Mouse (Mus musculus) ovary, postnatal 36 days (tissue): ENCODE measurements around the gene Oas1f.
"Not testable (repeated sequence)": the region's sequence is repeated elsewhere in the genome, so short reads cannot be mapped to it uniquely, and the experiment has no call there.

ENCODE experiments used
- DNase-seq: peaks from one replicate; pipeline ENCODE4 v3.0.0; 2022; ENCODE audit warnings: low spot score, mixed read lengths

The Oas1f gene

DNA sequence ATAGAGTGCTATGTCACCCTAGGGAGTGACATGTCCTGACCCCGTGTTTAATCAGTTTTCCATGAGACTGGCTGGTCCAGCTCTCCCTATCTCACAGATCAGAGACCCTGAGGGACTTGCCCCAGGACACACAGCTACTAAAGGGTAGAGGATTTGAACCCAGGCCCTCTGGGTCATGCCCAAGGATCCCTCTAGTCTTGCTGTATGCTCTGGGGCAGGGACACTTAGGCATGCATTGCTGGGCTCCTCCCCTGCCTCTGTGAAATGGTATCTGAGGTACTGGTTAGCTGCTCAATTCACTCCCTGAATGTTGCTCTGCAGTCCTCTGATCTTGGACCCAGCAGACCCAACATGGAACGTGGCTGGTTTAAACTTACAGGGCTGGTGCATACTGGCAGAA is 24.3 kb downstream of the Oas1f start:
- DNase-seq, result no peak

DNA sequence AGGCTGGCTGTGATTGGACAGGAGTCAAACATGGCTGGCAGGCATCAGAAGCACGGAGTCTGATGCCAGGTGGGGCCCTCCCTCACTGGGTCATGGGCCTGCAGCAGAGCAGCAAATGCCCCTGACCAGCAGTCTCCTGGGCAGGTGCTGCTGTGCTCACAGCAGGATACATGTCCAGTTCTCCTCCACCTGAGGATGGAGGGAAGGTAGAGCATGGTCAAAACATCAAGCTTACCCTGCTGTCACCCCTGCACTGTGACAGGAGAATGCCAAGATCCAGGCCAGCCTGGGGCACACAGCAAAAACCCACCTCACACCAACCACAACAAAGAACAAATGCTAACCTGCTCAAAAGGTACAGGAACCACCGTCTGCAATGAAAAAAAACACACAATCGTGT is 29.7 kb downstream of the Oas1f start:
- not testable (repeated sequence) for DNase-seq

DNA sequence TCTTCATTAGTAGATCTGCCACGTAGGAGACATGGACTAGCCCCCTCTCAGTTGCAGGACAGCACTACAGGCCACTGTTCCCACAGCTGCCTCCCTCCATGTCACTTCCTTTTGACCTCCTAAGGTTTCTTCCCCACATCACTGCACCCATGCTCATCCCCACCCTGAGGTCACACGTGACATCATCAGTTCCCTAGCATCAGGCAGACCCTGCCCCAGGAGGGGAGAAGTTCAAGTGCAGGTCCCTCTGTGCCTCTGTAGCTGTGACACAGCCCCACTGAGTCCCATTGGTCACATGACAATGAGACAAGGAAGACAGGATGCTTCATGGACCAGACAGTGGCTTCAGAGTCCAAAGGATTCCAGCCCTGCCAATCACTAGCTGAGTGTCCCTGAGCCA is 30.2 kb downstream of the Oas1f start:
- not testable (repeated sequence) for DNase-seq

DNA sequence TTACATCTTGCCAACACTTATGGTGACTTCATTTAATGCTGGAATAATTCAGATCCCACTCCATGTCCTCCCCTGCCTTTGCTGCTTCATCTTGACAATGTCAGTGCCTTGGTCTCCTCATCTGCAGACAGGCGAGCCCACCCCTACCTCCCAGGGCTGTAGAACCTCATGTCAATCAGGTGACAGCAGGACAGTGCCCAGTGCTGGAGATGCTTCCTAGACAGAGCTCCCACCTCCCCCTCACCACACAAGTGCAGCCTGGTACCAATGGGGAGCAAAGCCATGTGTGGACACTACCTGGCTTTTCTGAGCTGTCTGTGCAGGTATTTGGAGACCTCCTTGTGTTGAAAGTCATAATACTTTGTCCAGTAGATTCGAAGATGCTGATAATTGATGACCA is 31.6 kb downstream of the Oas1f start:
- not testable (repeated sequence) for DNase-seq

DNA sequence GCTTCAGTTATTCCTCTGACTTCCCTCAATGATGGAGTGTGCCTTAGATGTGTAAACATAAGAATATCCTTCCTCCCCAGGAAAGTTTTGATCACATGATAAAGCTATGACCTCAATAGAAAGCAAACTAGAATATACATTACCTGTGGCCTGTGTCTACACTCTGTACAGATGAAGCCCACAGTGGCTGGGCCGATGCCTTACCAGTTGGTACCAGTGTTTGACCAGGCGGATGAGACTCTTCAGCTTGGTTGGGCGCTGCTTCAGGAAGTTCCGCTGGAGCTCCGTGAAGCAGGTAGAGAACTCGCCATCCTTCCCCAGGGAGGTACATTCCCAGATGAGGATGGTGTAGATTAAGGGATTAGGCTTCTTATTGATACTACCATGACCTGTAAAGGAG is 34.5 kb downstream of the Oas1f start:
- DNase-seq, result not testable (repeated sequence)

DNA sequence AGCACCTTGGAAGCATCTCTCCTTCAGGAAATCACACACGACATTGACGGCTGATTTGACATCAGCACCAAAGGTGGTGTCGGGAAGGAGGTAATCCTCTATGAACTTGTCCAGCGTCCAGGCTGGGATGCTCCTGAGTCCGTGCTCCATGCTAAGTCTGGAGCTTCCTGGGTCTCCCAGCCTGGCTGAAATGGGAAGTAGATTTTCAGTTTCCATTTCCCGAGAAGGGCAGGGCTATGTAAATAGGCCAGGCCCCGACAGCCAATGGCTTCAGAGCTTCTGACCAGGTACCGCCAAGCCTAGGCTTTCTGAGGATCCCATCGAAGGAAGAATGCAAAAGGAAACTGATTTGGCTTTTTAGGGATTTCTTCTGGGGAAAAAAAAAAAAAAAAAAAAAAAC is 40.2 kb downstream of the Oas1f start, which contains the start of gene Oas1g:
Gene Oas1g, minus strand, starts transcription at position 201 of the 400 bp plus-strand sequence.
- DNase-seq, result not testable (repeated sequence)

DNA sequence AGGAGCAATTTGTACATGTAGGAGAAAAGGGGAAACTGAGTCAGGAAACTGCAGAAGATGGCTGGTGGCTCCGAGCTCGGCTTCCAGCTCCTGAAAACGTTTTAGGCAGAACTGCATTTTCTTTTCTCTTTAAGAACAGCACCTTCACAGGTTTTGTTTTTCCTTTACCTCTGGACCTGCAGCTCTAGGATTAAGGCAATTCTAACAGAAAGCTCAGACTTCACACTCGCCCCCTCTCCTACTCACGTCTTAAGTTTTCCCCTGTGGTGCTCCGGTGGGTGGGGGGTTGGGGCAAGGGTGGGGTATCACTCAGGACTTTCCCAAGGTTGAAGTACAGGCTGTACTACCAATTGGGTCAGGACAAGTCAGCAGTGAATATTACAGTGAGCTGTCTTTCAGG is 40.7 kb downstream of the Oas1f start:
- DNase-seq, result no peak

DNA sequence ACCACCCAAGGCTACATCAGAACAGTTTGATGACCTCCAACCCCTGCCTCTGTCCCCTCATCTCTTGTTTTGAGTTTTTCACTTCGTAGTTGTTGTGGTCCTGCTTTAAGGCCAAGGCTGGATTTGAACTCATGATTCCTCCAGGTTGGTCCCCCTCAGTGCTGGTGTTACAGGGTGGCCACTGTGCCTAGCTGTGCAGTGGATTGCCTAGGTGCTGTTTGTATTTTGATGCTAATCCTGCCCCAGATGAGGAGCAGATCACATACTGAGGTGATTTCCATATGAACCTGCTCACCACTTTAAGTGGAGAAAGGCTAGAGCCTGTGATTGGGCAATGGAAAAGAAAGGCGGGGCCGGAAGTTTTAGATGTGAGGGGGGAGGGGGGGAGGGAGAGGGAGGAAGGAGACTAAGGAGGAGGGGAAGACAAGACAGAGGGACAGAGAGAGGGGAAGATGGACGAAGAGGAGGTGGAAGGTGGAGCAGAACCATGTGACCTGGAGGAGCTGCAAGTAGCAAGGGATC is 41.2 kb downstream of the Oas1f start:
- not testable (repeated sequence) for DNase-seq

DNA sequence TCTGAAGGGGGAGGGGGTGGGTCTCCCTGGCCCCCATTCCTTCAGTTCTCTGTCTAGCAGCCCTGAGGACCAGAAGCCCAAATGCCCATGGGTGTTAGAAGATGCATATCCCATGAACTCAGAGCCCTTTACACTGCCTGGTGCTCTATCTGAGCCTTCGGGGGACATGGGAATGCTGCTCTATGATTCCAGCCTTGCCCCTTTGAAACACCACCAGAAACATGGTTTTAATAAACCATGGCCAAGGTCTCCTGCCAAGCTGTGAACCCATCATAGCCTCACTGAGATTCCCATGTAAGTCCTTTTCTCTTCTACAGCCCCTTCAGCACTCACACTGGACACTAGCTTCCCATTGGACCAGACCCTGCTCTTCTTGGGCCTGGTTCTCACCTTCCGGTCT is 42.9 kb downstream of the Oas1f start:
- no peak for DNase-seq

DNA sequence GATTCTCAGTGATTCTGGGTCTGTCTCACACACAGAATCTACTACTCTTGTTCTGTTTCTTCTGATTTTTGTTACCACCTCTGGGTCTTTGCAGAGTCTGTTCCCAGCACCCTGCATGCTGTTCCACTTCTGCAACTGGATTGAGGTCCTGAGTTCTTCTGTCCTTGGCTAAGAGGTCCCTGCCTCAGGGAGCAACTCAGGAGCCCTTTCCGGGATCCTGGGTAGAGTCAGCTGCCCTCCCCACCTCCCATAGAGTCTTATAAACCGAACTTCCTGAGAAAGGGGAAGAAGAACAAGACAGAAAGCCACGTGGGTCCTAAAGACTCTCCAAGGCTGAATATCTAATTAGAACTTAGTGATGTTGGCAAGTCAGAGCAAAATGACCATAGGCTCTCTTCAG is 43.8 kb downstream of the Oas1f start:
- DNase-seq, result no peak

DNA sequence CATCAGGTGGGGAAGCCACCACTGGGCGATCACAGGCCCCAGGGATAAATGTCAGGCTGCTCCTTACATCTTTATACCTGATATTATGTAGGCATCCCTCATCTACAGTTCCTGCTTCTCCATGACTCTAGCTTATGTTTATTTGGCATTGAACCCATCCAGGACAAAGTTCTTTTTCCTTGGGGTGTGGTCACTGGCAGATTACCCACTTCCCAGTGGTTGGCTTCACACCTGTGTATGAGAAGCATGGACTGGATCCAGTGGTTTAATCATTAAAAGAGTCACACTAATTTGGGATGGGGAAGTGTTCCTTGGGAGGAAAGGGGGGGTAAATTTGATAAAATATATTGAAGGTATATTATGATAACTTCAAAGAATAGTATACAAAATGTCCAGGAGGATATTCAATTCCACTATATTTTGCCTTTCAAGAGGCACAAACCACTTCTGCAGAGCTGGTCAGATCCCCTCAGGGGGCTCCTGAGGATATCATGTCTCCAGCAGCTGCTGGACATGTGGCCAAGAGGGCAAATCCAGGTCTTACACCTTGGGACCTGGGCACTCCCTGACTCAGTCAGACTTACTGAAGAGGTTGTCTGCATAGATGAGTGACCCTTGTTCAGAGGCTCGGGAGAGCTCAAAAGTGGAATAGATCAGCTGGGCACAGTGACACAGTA is 44.5 kb downstream of the Oas1f start:
- not testable (repeated sequence) for DNase-seq

DNA sequence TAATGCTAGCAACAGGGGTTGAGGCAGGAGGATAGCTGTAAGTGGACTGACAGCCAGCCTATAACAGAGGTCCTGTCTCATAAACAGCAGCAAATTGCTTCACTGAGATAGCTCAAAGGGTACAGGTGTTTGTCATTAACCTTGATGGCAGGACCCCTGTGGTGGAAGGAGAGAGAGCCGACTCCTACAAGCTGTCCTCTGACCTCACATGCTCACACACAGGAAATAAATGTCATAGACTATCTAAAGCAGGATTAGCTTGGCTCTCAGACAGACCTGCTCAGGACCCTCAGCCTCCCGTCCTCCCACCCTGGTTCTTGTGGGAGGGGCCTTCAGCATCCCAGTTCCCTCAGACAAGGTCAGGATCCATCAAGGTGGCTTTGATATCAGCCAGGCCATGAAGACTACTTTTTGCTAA is 45.1 kb downstream of the Oas1f start:
- DNase-seq, result no peak

DNA sequence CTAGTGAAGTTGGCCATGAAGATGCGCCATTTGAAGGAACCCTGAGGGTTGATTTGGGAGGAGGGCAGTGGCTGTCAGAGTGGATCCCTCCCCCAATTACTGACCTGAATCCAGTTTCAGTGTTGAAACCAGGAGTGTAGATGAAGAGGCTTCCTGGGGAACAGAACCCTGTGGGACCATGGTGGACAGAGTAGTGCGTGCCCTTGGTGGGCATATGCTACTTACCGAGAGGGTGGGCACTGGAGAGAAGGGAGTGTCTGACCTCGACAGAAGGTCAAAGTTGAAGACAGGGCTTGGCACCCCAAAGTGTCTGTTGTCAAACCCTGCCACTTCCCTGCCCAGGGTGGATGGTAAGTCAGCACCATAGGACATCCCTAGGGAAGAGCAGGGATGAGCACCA is 46.7 kb downstream of the Oas1f start:
- DNase-seq, result not testable (repeated sequence)

DNA sequence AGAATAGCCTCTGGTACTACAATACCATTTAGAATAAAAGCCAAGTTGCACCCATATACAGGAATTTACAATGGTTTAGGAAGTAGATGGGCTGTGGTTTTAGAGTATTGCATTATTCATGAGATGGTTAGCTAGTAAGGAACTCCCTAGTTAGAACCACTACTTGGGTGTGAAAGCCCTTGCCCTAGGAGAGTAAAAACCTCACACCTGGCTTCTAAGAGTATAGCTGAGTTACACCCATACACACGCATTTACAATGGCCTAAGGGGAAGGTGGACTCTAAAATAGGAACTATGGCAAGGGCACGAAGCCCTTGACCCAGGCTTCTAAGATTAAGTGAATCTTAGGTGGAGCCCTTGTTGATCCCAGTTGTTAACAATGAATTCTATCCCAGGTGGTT is 47.5 kb downstream of the Oas1f start:
- DNase-seq, result not testable (repeated sequence)

DNA sequence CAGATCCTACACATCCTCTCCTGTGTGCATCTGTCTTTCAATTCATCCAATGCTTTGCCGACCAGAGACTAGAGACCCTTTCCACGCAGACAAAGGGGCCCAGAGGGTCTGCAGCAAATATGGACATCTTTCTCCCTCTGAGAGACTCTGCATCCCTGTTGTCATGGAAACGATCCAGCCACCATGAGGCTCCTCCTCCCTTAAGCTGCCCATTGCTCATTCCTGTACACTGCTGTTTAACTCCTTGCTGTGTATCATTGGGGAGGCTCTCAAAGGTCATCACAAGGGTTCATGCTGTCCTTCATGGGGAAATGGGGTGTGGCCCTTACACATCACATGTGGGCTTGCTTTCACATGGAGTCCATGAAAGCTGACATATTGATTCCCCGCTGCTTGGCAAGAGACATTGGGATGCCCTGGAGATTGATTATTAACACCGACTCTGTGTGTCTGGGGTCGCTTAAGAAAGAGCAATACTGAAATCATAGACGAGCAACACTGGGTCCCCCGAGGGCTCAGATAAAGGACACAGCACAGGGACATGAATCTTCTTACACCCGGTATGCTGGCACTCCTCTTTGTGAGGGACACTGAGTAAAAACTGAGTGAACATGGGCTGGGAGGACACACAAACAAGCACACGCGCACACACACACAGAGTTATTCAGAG is 48.2 kb downstream of the Oas1f start:
- no peak for DNase-seq

DNA sequence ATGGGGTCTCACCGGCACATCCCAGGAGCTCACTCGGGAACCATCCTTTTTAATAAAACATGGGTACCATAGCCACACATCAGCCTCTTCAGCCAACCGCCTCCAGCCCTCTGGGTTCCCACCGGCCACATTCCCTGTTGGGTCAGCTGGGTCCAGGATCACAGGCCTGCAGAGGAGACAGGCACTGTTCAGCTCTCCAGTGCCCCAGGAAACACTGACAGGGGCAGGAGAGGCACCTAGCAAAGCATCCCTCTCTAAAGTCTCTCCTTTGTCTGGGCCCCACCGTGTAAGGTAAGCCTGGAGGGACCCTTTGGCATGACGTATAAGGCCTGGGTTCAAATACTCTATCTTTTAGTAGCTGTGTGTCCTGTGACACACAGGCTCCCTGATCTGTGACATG is 51.1 kb downstream of the Oas1f start:
- no peak for DNase-seq

DNA sequence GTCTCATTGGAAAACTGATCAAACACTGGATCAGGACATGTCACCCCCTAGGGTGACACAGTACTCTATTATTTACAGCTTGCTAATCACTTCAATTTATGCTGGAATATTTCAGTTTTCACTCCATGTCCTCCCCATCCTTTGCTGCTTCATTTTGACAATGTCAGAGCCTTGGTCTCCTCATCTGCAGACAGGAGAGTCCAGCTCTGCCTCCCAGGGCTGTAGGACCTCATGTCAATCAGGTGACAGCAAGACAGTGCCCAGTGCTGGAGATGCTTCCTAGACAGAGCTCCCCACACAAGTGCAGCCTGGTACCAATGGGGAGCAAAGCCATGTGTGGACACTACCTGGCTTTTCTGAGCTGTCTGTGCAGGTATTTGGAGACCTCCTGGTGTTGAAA is 51.6 kb downstream of the Oas1f start:
- DNase-seq, result no peak

DNA sequence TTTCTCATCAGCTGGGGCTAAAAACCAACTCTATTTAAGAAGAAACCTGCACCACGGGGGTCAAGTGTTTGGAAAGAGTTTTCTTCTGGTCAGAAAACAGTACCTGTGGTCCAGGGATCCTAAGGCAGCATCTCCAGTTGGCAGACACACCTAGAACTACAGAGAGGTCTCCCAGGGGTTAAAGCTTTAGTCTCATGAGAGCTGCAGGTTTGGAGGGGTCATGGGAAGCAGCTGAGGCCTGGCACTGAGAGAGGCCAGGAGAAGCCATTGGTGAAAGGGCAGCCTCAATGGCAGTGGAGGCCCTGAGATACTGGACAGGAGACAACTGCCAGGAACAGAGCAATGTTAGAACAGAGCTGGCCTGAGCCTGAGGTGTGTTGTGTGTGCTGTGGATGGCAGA is 53.5 kb downstream of the Oas1f start:
- DNase-seq, result no peak

DNA sequence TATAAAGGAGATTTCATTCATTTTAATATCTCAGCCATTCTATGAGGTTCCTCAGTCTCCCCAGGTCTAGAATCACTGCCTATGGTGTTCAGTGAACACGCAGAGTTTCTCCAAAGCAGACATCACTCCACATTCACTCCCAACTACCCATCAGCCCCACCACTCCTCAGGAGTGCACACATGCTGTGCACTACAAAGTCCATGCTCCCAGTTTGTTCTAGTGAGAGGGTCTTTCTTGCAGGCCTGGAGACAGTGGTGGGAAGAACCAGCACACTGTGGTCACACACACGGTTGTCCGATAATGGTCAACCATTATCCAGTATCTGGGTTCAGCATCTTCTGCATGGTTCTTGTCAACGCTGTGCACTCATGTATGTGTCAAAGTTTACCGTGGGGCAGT is 54.9 kb downstream of the Oas1f start:
- DNase-seq, result no peak

DNA sequence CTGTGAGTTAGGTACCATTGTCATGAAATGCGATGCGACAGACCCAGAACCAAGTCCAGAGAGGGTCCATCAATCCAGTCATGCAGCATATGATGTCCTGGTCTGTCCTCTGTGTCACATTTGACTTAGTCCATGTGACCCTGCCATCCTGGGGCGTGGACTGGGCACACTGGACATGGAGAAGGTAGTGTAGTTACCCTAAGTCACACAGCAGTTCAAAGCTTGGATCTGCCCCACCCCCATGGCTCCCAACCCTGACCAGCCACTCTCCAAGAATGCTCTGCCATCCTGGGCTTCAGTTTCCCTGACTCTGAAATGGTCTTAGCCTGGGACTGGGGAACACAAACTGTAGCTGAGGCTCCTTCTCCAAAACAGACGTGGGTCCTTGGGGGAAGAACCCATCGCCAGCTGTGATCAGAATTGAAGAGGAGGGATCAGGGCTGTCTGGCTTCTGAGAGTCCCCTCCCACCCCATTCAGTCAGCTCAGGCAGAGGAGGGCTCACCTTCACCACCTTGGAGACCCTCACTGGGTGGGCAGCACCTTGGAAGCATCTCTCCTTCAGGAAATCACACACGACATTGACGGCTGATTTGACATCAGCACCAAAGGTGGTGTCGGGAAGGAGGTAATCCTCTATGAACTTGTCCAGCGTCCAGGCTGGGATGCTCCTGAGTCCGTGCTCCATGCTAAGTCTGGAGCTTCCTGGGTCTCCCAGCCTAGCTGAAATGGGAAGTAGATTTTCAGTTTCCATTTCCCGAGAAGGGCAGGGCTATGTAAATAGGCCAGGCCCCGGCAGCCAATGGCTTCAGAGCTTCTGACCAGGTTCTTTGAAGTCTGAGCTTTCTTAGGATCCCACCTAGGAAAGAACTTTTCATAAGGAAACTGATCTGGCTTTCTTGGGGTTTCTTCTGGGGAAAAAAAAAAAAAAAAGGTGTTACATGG is 59.9 kb downstream of the Oas1f start, which contains the start of gene Oas1a:
Gene Oas1a, minus strand, starts transcription at position 731 of the 943 bp plus-strand sequence.
- DNase-seq, result not testable (repeated sequence)
